Mouse (Mus musculus): ENCODE data around the gene Abcd4. TPM values are rescaled to one million over a fixed set of nuclear protein-coding genes. Genes with fewer than 3 reads are reported as not detected.

Abcd4 gene
- polyA plus RNA-seq, 1 experiment from 2014 or later, result 13.6 TPM

GRCm38 (mm10) chr12:84617663-84618062 lies 450 bp upstream of the Abcd4 start:
- 4% methylated on average over 10 of the region's 10 CpGs for WGBS

GRCm38 (mm10) chr12:84614524-84614923 lies 2.7 kb downstream of the Abcd4 start:
- no peak for ATAC-seq
- no peak overlapping the region for H3K27ac ChIP-seq (ENCODE audit: low read depth, low read length)
- 83% methylated on average over 7 of the region's 7 CpGs for WGBS
- no peaks in the 10 kb centered on the region for H3K36me3 ChIP-seq (ENCODE audit: control insufficient read depth, insufficient read depth, low read length)
- no peaks in the 10 kb centered on the region for H3K9me3 ChIP-seq (ENCODE audit: control insufficient read depth, low read length)
- no peak overlapping the region for H3K4me2 ChIP-seq (ENCODE audit: low read length)
- no peak overlapping the region for H3K9ac ChIP-seq (ENCODE audit: low read depth, low read length)
- H3K4me1 ChIP-seq (ENCODE audit: control insufficient read depth, insufficient read depth, low read depth, low read length), result peaks cover 2% of the 10 kb centered on the region; the same call in 1 of the 2 replicates
- H3K4me3 ChIP-seq (ENCODE audit: low read length), result no peak overlapping the region
- no peaks in the 10 kb centered on the region for H3K27me3 ChIP-seq (replicated peaks; ENCODE audit: control insufficient read depth, insufficient read depth, low read length)

More at GRCm38 (mm10) chr12:84617663-84618062, 450 bp upstream of the Abcd4 start:
- Histone ChIP-seq H3K9me3 (ENCODE audit: control insufficient read depth, low read length) (no peaks in the 10 kb centered on the region), H3K4me3 (ENCODE audit: low read length) (peak overlapping the region; percentile 92), H3K27ac (ENCODE audit: low read depth, low read length) (no peak overlapping the region), H3K27me3 (replicated peaks; ENCODE audit: control insufficient read depth, insufficient read depth, low read length) (no peaks in the 10 kb centered on the region), H3K4me2 (ENCODE audit: low read length) (peak overlapping the region; percentile 91), H3K4me1 (ENCODE audit: control insufficient read depth, insufficient read depth, low read depth, low read length) (peaks cover 2% of the 10 kb centered on the region; the same call in 1 of the 2 replicates), H3K36me3 (ENCODE audit: control insufficient read depth, insufficient read depth, low read length) (no peaks in the 10 kb centered on the region), H3K9ac (ENCODE audit: low read depth, low read length) (peak overlapping the region; percentile 54)
- ATAC-seq, result peak; percentile 50

- no peak overlapping the region for H3K4me3 ChIP-seq (ENCODE audit: low read length)
- no peaks in the 10 kb centered on the region for H3K36me3 ChIP-seq (ENCODE audit: control insufficient read depth, insufficient read depth, low read length)
- H3K27me3 ChIP-seq (replicated peaks; ENCODE audit: control insufficient read depth, insufficient read depth, low read length), result no peaks in the 10 kb centered on the region
- 87% methylated on average over 11 of the region's 11 CpGs for WGBS
- no peak overlapping the region for H3K9ac ChIP-seq (ENCODE audit: low read depth, low read length)
- H3K4me1 ChIP-seq (ENCODE audit: control insufficient read depth, insufficient read depth, low read depth, low read length), result peaks cover 2% of the 10 kb centered on the region; the same call in 1 of the 2 replicates
- no peak overlapping the region for H3K27ac ChIP-seq (ENCODE audit: low read depth, low read length)
- no peaks in the 10 kb centered on the region for H3K9me3 ChIP-seq (ENCODE audit: control insufficient read depth, low read length)
- ATAC-seq, result no peak
- H3K4me2 ChIP-seq (ENCODE audit: low read length), result no peak overlapping the region
Measured at GRCm38 (mm10) chr12:84614001-84614400, 3.2 kb downstream of the Abcd4 start.

- no peaks in the 10 kb centered on the region for H3K36me3 ChIP-seq (ENCODE audit: control insufficient read depth, insufficient read depth, low read length)
- ATAC-seq, result no peak
- H3K4me1 ChIP-seq (ENCODE audit: control insufficient read depth, insufficient read depth, low read depth, low read length), result no peaks in the 10 kb centered on the region
- 72% methylated on average over 8 of the region's 8 CpGs for WGBS
- no peak overlapping the region for H3K27ac ChIP-seq (ENCODE audit: low read depth, low read length)
- no peak overlapping the region for H3K4me3 ChIP-seq (ENCODE audit: low read length)
- no peak overlapping the region for H3K4me2 ChIP-seq (ENCODE audit: low read length)
- H3K27me3 ChIP-seq (replicated peaks; ENCODE audit: control insufficient read depth, insufficient read depth, low read length), result no peaks in the 10 kb centered on the region
- no peak overlapping the region; the same call in 1 of the 2 replicates for H3K9ac ChIP-seq (ENCODE audit: low read depth, low read length)
- no peaks in the 10 kb centered on the region for H3K9me3 ChIP-seq (ENCODE audit: control insufficient read depth, low read length)
Measured at GRCm38 (mm10) chr12:84612518-84612917, 4.7 kb downstream of the Abcd4 start.

DNA sequence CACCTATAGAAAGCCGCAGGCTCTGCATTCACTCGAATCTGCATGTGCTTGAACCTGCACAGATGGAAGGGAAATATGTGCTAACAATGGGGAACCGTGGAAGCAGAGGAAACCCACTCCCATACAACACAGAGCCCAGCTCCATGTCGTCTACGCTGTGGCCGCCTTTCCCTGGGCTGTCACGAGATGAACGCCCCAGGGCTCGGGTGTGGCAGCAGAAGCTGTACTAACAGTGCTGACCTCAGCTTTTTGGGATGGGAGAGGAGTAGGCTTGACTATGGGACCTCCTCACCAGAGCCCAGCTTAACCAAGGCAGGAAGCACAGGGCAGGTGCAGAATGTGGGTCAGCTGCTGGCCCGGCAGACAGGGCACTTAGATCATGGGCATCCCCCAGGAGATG lies 5.5 kb downstream of the Abcd4 start:
- Histone ChIP-seq H3K27ac (ENCODE audit: low read depth, low read length) (no peak overlapping the region), H3K27me3 (replicated peaks; ENCODE audit: control insufficient read depth, insufficient read depth, low read length) (no peaks in the 10 kb centered on the region), H3K4me2 (ENCODE audit: low read length) (no peak overlapping the region), H3K36me3 (ENCODE audit: control insufficient read depth, insufficient read depth, low read length) (no peaks in the 10 kb centered on the region), H3K9ac (ENCODE audit: low read depth, low read length) (no peak overlapping the region), H3K9me3 (ENCODE audit: control insufficient read depth, low read length) (no peaks in the 10 kb centered on the region), H3K4me1 (ENCODE audit: control insufficient read depth, insufficient read depth, low read depth, low read length) (no peaks in the 10 kb centered on the region), H3K4me3 (ENCODE audit: low read length) (no peak overlapping the region)
- whole genome bisulfite sequencing, result 90% methylated on average over 10 of the region's 10 CpGs
- ATAC-seq, result no peak

DNA sequence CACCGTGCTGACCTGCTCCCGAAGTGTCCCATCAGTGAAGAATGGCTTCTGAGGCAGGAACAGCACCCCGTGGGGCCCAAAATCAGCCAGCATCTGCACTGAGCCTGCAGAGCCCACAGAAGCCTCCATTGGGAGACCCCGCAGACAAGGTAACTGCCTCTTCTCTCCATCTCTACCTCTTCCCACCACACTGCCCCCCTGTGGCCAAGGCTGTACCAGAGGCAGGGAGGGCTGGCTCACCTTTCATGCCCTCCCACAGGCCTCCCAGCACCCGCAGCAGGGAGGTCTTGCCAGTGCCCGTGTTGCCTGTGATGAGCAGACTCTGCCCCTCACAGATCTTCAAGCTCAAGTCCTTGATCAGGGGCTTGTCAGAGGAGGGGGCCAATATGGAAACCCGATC lies 11.4 kb downstream of the Abcd4 start:
- H3K9me3 ChIP-seq (ENCODE audit: control insufficient read depth, low read length), result no peaks in the 10 kb centered on the region
- H3K27me3 ChIP-seq (replicated peaks; ENCODE audit: control insufficient read depth, insufficient read depth, low read length), result no peaks in the 10 kb centered on the region
- H3K36me3 ChIP-seq (ENCODE audit: control insufficient read depth, insufficient read depth, low read length), result peaks cover 2% of the 10 kb centered on the region; the same call in 1 of the 2 replicates
- H3K9ac ChIP-seq (ENCODE audit: low read depth, low read length), result no peak overlapping the region
- WGBS, result 77% methylated on average over 7 of the region's 7 CpGs
- no peak overlapping the region for H3K4me3 ChIP-seq (ENCODE audit: low read length)
- ATAC-seq, result no peak
- no peak overlapping the region for H3K27ac ChIP-seq (ENCODE audit: low read depth, low read length)
- no peak overlapping the region for H3K4me2 ChIP-seq (ENCODE audit: low read length)
- no peaks in the 10 kb centered on the region for H3K4me1 ChIP-seq (ENCODE audit: control insufficient read depth, insufficient read depth, low read depth, low read length)

DNA sequence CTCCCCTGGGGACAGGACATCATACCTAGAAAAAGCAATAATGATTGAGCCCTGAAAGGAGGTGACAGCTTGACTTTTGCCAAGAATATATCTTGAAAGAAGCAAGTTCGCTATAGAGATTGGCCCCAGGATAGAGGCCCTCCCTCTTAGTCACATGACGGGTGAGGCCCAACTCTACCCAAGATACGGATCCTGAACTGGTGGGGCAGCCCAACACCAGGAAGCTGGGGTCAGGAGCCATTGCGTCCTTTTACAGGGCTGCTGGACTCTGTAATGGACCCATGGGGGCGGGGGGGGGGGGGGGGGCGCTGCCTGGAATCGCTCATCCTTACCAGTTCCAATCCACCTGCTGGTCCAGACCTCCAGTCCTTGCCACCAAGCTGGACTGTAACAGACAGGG lies 13.2 kb downstream of the Abcd4 start:
- ATAC-seq, result no peak
- H3K4me2 ChIP-seq (ENCODE audit: low read length), result no peak overlapping the region
- peaks cover 2% of the 10 kb centered on the region; the same call in 1 of the 2 replicates for H3K36me3 ChIP-seq (ENCODE audit: control insufficient read depth, insufficient read depth, low read length)
- H3K9ac ChIP-seq (ENCODE audit: low read depth, low read length), result no peak overlapping the region
- H3K9me3 ChIP-seq (ENCODE audit: control insufficient read depth, low read length), result no peaks in the 10 kb centered on the region
- H3K4me1 ChIP-seq (ENCODE audit: control insufficient read depth, insufficient read depth, low read depth, low read length), result no peaks in the 10 kb centered on the region
- no peaks in the 10 kb centered on the region for H3K27me3 ChIP-seq (replicated peaks; ENCODE audit: control insufficient read depth, insufficient read depth, low read length)
- WGBS, result 93% methylated on average over 5 of the region's 7 CpGs
- no peak overlapping the region for H3K4me3 ChIP-seq (ENCODE audit: low read length)
- H3K27ac ChIP-seq (ENCODE audit: low read depth, low read length), result no peak overlapping the region

- Histone ChIP-seq H3K9ac (ENCODE audit: low read depth, low read length) (no peak overlapping the region), H3K4me3 (ENCODE audit: low read length) (no peak overlapping the region), H3K4me1 (ENCODE audit: control insufficient read depth, insufficient read depth, low read depth, low read length) (no peaks in the 10 kb centered on the region), H3K9me3 (ENCODE audit: control insufficient read depth, low read length) (no peaks in the 10 kb centered on the region), H3K4me2 (ENCODE audit: low read length) (no peak overlapping the region), H3K27ac (ENCODE audit: low read depth, low read length) (no peak overlapping the region), H3K27me3 (replicated peaks; ENCODE audit: control insufficient read depth, insufficient read depth, low read length) (no peaks in the 10 kb centered on the region), H3K36me3 (ENCODE audit: control insufficient read depth, insufficient read depth, low read length) (peaks cover 2% of the 10 kb centered on the region; the same call in 1 of the 2 replicates)
- ATAC-seq, result peak; percentile 45; the same call in 1 of the 2 replicates
- 16% methylated on average over 8 of the region's 8 CpGs for WGBS
Measured at GRCm38 (mm10) chr12:84598324-84598723, 18.9 kb downstream of the Abcd4 start.

DNA sequence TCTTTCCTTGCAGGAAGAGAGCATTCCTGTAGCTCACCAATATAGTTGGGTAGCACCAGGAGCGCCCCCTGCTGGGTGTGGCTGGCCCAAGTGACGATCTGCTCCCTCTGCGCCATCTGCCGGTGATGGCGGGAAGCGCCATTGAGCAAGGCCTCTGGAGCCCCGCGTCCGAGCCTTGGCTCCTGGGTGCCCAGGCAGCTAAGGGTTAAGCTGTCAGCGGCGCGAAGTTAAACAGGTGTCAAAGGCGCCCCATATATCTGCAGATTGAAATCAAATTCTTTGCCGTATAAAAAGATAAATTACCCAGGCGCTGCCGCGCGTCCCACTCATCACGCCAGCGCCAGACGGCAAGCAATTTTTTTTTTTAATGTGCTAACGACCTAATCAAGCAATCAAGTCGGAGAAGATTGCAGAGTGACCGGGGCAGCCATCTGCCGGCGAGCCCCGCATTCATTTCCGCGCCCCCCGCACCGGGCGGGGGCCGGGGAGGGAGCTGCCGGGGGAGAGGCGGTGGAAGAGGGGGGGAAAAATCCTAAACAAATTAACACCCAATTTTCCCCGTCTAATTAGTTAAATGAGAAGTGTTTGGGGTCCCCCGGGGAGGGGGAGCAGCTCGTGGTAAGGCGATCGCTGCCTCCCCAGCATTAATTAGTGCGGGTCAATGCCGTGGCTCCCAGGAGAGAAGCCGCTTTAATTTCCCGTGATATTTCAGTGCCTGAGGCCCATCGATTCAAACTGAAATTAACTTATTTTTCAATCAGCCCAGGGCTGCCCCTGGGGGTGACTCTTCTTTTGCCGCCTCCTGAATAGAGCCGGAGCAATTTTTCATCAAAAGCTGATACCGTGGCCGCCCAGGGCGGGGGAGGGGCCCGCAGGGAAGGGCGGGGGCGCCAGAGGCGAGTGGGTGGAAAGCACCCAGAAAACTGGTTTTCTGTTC lies 27.1 kb downstream of the Abcd4 start:
- peaks cover 4% of the 10 kb centered on the region for H3K4me1 ChIP-seq (ENCODE audit: control insufficient read depth, insufficient read depth, low read depth, low read length)
- no peaks in the 10 kb centered on the region for H3K9me3 ChIP-seq (ENCODE audit: control insufficient read depth, low read length)
- peak; percentile 71 for ATAC-seq
- no peaks in the 10 kb centered on the region for H3K36me3 ChIP-seq (ENCODE audit: control insufficient read depth, insufficient read depth, low read length)
- H3K27ac ChIP-seq (ENCODE audit: low read depth, low read length), result peak overlapping the region; percentile 0
- peak overlapping the region; percentile 47 for H3K4me3 ChIP-seq (ENCODE audit: low read length)
- no peaks in the 10 kb centered on the region; the same call in 1 of the 2 replicates for H3K27me3 ChIP-seq (replicated peaks; ENCODE audit: control insufficient read depth, insufficient read depth, low read length)
- peak overlapping the region; percentile 86 for H3K4me2 ChIP-seq (ENCODE audit: low read length)
- peak overlapping the region; percentile 57 for H3K9ac ChIP-seq (ENCODE audit: low read depth, low read length)
- WGBS, result under 1% methylated on average over 54 of the region's 54 CpGs

All from hindbrain, embryonic 16.5 days (tissue).